Mouse (Mus musculus): ENCODE results near the gene Trim16. TPM values are rescaled to one million over a fixed set of nuclear protein-coding genes. Genes with fewer than 3 reads are reported as not detected.

Gene Trim16
- polyA plus RNA-seq, 1 experiment = 23.5 TPM

DNA sequence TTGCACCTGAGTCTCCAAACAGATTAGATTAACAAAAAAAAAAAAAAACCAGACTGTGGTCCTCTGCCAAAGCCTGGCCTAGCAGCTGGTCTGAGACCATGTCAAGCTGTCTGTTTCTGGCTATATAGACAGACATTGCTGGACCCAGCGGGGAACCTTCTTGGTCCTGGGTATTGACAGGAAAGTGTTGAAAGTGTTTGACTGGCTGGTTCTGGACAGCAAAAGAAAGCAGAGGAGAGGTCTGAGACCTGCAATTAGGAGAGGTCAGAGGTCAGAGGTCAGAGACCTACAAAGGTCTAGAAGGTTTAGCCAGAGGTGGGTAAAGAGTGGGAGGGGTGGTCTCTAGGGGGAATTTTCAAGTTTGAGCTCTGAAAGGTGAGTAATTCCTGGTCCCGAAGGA, 28.3 kb downstream of the Trim16 start:
- H3K4me1 ChIP-seq (ENCODE audit: control insufficient read depth, insufficient read depth, low read length) = 0 out of 2 replicates have a peak, but pooled peaks cover 7% of the 10 kb centered on the region
- TF ChIP-seq CTCF (IDR thresholded peaks at IDR 0.05; ENCODE audit: borderline replicate concordance, insufficient read depth, low read length) (no peak), POLR2A (IDR thresholded peaks at IDR 0.05; ENCODE audit: low read depth, low read length) (no peak)
- H3K27ac ChIP-seq (ENCODE audit: insufficient read depth, low read length) = no peak overlapping the region
- no peak overlapping the region for H3K4me3 ChIP-seq (ENCODE audit: insufficient read depth, low read length)

- H3K27ac ChIP-seq (ENCODE audit: insufficient read depth, low read length) = no peak overlapping the region
- H3K4me3 ChIP-seq (ENCODE audit: insufficient read depth, low read length) = no peak overlapping the region
- TF ChIP-seq POLR2A (IDR thresholded peaks at IDR 0.05; ENCODE audit: low read depth, low read length) (no peak), CTCF (IDR thresholded peaks at IDR 0.05; ENCODE audit: borderline replicate concordance, insufficient read depth, low read length) (peak; percentile 48; the same call in 1 of the 2 replicates)
- H3K4me1 ChIP-seq (ENCODE audit: control insufficient read depth, insufficient read depth, low read length) = 0 out of 2 replicates have a peak, but pooled peaks cover 7% of the 10 kb centered on the region
Measured at GRCm38 (mm10) chr11:62851199-62851598, 31.2 kb downstream of the Trim16 start.

GRCm38 (mm10) chr11:62853334-62853733, 33.3 kb downstream of the Trim16 start:
- no peak overlapping the region for H3K27ac ChIP-seq (ENCODE audit: insufficient read depth, low read length)
- TF ChIP-seq POLR2A (IDR thresholded peaks at IDR 0.05; ENCODE audit: low read depth, low read length) (no peak), CTCF (IDR thresholded peaks at IDR 0.05; ENCODE audit: borderline replicate concordance, insufficient read depth, low read length) (no peak)
- H3K4me3 ChIP-seq (ENCODE audit: insufficient read depth, low read length) = no peak overlapping the region
- H3K4me1 ChIP-seq (ENCODE audit: control insufficient read depth, insufficient read depth, low read length) = 0 out of 2 replicates have a peak, but pooled peaks cover 2% of the 10 kb centered on the region

- Histone ChIP-seq H3K4me1 (ENCODE audit: control insufficient read depth, insufficient read depth, low read length) (no peaks in the 10 kb centered on the region), H3K27ac (ENCODE audit: insufficient read depth, low read length) (no peak overlapping the region), H3K4me3 (ENCODE audit: insufficient read depth, low read length) (no peak overlapping the region)
- TF ChIP-seq CTCF (IDR thresholded peaks at IDR 0.05; ENCODE audit: borderline replicate concordance, insufficient read depth, low read length) = no peak
- TF ChIP-seq POLR2A (IDR thresholded peaks at IDR 0.05; ENCODE audit: low read depth, low read length) = no peak
Measured at GRCm38 (mm10) chr11:62865562-62865961, 45.5 kb downstream of the Trim16 start.

GRCm38 (mm10) chr11:62866685-62867084, 46.7 kb downstream of the Trim16 start:
- no peak overlapping the region for H3K4me3 ChIP-seq (ENCODE audit: insufficient read depth, low read length)
- no peak for TF ChIP-seq POLR2A (IDR thresholded peaks at IDR 0.05; ENCODE audit: low read depth, low read length)
- no peak for TF ChIP-seq CTCF (IDR thresholded peaks at IDR 0.05; ENCODE audit: borderline replicate concordance, insufficient read depth, low read length)
- H3K27ac ChIP-seq (ENCODE audit: insufficient read depth, low read length) = no peak overlapping the region
- no peaks in the 10 kb centered on the region for H3K4me1 ChIP-seq (ENCODE audit: control insufficient read depth, insufficient read depth, low read length)

DNA sequence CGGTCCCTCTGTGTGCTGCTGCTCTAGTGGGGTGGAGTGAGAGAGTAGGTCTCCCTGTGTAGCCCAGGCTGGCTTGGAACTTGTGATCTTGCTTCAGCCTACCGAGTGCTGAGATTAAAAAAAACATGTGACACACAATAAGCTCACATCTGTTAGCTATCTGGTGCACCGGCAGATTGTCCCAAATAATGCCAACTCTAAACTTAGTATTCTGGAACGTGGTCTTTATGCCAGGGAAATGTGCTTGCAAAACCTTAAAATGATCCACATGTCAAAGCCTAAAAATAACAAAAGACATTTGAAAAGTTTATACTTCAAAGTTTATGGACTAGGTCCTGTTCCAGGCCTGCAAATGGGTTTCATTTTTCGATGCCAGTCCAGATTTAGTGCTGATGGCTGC, 49.2 kb downstream of the Trim16 start:
- no peak overlapping the region for H3K4me3 ChIP-seq (ENCODE audit: insufficient read depth, low read length)
- H3K27ac ChIP-seq (ENCODE audit: insufficient read depth, low read length) = no peak overlapping the region
- H3K4me1 ChIP-seq (ENCODE audit: control insufficient read depth, insufficient read depth, low read length) = no peaks in the 10 kb centered on the region
- TF ChIP-seq CTCF (IDR thresholded peaks at IDR 0.05; ENCODE audit: borderline replicate concordance, insufficient read depth, low read length) (no peak), POLR2A (IDR thresholded peaks at IDR 0.05; ENCODE audit: low read depth, low read length) (no peak)

DNA sequence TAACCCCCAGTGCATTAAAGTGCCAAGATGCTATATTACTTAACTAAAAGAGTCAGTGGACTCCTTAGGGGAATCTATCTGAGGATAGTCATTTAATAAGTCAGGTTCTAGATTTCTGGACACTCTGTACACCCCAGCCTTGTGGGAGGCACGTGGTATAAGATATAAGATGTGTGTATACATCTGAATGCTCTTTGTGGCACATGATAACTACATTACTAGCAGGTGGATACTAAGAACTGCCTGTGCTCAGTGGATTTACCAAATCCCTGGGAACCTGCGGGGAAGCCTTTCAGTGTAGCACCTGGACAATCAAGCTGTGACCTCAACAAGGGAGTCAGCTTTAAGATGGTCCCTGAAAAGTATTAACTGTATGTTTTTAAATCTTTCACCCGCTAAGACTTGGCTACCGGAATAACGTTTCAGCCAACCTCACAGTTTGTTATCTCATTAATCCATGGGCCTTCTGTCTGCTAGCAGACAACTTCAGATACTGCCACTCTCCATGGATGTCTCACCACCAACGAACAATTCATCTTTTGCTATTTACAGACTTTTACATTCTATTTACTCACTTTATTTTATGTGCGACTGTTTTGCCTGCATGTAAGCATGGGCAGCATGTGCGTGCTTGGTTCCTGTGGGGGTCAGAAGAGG, 49.8 kb downstream of the Trim16 start:
- Histone ChIP-seq H3K27ac (ENCODE audit: insufficient read depth, low read length) (no peak overlapping the region), H3K4me3 (ENCODE audit: insufficient read depth, low read length) (no peak overlapping the region), H3K4me1 (ENCODE audit: control insufficient read depth, insufficient read depth, low read length) (no peaks in the 10 kb centered on the region)
- no peak for TF ChIP-seq CTCF (IDR thresholded peaks at IDR 0.05; ENCODE audit: borderline replicate concordance, insufficient read depth, low read length)

GRCm38 (mm10) chr11:62873479-62873878, 53.4 kb downstream of the Trim16 start:
- TF ChIP-seq POLR2A (IDR thresholded peaks at IDR 0.05; ENCODE audit: low read depth, low read length) (no peak), CTCF (IDR thresholded peaks at IDR 0.05; ENCODE audit: borderline replicate concordance, insufficient read depth, low read length) (no peak)
- Histone ChIP-seq H3K27ac (ENCODE audit: insufficient read depth, low read length) (no peak overlapping the region), H3K4me3 (ENCODE audit: insufficient read depth, low read length) (no peak overlapping the region), H3K4me1 (ENCODE audit: control insufficient read depth, insufficient read depth, low read length) (peaks cover 3% of the 10 kb centered on the region; the same call in 1 of the 2 replicates)

GRCm38 (mm10) chr11:62875696-62876095, 55.7 kb downstream of the Trim16 start:
- H3K27ac ChIP-seq (ENCODE audit: insufficient read depth, low read length) = no peak overlapping the region
- H3K4me1 ChIP-seq (ENCODE audit: control insufficient read depth, insufficient read depth, low read length) = peaks cover 3% of the 10 kb centered on the region
- no peak for TF ChIP-seq CTCF (IDR thresholded peaks at IDR 0.05; ENCODE audit: borderline replicate concordance, insufficient read depth, low read length)
- no peak overlapping the region for H3K4me3 ChIP-seq (ENCODE audit: insufficient read depth, low read length)

DNA sequence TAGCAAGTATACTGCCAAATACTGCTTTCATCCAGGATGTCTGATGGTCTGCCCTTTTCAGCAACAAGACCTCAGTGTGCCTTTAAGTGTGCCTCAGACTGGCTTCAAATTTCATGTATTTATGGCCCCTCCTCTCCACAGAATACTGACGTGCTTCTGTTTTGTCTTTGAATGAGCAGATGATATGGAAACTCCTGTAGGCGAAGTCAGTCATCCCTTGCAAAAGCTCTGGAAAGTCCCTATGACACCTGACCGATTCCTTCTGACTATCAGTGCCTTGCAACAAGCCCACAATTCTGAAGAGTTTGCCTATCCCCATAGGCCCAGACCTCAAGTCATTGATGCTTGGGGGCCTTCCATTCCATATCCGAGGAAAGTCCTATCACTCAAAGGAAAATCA, 56.4 kb downstream of the Trim16 start:
- Histone ChIP-seq H3K4me1 (ENCODE audit: control insufficient read depth, insufficient read depth, low read length) (peaks cover 3% of the 10 kb centered on the region), H3K4me3 (ENCODE audit: insufficient read depth, low read length) (no peak overlapping the region), H3K27ac (ENCODE audit: insufficient read depth, low read length) (no peak overlapping the region)
- TF ChIP-seq CTCF (IDR thresholded peaks at IDR 0.05; ENCODE audit: borderline replicate concordance, insufficient read depth, low read length) (no peak), POLR2A (IDR thresholded peaks at IDR 0.05; ENCODE audit: low read depth, low read length) (no peak)
